Mouse (Mus musculus): ENCODE measurements around the gene Gm43552. TPM values are rescaled to one million over a fixed set of nuclear protein-coding genes. Genes with fewer than 3 reads are reported as not detected.
A peak's percentile ranks its signal among the peaks of the same experiment; 100 is the strongest.
"Not testable (repeated sequence)": the region's sequence is repeated elsewhere in the genome, so short reads cannot be mapped to it uniquely, and the experiment has no call there.

Gene Gm43552
- 1 to 10 TPM; 1.3 to 3.7 TPM for total RNA-seq (2021)
- long read RNA-seq, experiment 1 = 0 reads
- long read RNA-seq, experiment 2 = 0 reads

DNA sequence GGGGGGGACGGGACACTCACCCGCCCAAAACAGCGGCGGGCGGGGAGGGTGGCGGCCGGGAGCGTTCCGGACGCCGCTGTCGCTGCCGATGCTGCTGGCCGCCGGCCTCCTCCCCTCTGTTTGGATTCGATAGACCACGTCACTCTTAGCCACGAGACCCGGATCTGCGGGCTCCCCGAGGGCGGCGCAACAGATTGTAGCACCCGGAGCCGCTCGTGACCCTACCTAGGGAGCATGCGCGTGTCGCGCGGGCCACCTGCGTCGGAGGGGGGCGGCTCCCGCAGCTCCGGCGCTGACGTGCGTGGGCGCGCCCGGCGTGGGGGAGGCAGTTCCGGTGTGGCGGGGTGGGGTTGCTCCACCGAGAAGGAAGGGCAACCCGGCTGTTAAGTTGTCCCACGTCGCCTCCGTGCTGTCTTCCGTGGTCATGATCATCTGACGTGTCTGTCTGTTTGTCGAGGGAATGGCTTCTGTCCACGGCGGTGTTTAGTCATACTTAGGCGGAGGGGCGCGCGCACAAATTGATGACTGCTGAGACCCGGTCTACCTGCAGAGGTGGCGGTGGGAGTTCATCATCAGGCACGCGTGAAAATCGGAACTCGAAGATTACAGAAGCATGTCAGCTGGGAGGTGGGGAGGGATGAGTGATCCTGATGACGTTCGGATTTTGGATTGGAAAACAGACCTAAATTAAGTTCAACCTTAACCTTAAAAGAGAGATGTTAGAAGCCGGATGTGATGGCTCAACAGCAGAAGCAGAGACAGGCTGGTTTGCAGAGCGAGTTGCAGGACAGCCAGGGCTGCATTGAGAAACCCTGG, at the start of gene Gm43552:
Gene Gm43552, minus strand, starts transcription at position 118 of the 816 bp plus-strand sequence.
- DNase-seq = peak; percentile 90

DNA sequence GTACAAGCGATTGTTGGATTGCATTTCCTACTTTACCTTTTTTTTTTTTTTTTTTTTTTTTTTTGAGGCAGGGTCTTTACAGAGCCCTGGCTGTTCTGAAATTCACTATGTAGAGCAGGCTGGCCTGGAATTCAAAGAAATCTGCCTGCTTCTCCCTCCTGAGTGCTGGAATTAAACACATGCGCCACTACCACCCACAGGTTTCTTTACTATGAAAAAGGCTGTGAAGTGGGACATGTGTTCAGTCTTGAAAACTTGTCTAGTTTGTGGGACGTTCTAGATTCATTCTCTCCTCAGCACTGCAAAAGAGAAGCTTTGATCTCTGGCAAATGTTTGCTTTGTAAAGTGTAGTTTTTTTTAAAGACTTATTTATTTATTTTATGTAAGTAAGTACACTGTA, 49.3 kb upstream of the Gm43552 start:
- DNase-seq = no peak

DNA sequence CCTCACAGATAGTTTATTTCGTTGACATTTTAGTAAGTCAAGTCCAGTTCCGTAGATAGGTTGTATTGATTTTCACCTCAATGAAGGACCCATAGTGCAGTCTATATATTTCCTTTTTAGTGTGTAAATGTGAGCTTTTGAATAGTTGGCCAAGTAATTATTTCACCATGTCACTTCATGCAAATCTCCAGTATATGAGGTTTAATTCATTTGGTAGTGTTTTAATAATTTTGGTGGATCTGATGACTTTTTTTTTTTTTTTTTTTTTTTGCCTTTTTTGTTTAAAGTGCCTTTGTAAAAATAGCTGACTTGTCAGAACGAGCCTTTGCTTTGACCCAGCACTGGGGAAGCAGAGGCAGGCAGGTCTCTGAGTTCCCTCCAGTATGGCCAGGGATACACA, 47.2 kb upstream of the Gm43552 start:
- no peak for DNase-seq

DNA sequence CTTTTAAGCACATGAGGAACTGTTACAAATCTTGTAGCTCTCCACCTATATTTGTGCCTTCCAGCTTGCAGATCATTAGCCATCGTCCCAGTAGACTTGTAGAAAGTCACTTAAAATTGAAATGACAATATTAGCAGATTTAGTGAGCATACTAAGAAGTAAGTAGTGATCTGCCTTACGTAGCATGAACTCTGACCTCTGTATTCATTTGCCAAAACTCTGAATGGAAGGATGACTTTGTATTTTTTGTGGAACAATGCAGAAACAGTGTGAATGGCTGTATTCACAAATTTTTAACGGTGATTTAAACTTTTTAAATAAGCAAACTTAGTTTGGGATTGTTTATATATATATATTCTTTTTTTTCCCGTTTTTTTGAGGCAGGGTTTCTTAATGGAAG, 46.2 kb upstream of the Gm43552 start:
- DNase-seq = no peak

DNA sequence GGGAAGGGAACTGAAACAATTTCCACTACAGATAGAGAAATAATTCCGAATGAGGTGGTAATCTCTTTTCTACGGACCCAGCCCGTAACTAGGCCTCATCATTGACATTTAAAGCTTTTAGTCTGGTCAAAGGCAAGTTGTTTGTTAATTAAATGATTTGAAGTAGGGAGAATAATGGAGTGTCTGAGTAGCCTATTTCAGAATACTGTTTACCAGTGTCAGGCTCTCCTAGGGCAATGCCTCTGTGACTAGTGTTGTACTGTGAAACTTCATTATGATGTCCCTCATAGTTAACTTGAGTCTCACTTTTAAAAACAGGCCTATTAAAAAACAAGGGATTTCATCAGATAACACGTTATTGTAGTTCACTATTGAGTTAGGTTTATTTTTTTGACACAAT, 45.5 kb upstream of the Gm43552 start:
- DNase-seq = no peak

DNA sequence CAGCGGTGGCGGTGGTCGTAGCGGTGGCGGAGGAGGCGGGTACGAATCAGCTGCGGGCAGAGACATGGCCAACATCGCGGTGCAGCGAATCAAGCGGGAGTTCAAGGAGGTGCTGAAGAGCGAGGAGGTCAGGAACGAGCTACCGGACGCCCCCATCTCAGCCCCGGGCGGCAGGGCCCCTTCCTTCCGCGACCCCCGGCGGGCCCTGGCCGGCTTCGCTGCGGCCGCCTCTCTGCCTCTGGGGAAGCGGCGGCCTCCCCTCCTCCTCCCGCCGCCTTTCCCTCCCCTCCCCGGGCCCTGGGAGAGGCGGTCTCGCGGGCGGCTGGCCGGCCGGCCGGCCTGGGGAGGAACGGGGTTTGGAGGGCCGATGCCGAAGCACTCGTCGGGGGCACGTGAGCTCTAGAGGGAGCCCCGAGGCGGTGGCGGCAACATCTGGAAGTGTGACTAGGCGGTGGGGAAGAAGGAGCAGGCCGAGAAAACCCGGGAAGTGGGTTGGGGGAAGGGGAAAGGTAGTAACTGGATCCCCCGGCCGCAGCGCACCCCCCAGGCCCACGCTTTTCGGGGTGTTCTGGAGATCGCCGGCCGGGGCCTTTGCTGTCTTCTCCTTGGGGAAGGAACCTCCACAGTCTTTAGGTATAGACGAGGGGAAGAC, 44.9 kb upstream of the Gm43552 start:
- no peak for DNase-seq

DNA sequence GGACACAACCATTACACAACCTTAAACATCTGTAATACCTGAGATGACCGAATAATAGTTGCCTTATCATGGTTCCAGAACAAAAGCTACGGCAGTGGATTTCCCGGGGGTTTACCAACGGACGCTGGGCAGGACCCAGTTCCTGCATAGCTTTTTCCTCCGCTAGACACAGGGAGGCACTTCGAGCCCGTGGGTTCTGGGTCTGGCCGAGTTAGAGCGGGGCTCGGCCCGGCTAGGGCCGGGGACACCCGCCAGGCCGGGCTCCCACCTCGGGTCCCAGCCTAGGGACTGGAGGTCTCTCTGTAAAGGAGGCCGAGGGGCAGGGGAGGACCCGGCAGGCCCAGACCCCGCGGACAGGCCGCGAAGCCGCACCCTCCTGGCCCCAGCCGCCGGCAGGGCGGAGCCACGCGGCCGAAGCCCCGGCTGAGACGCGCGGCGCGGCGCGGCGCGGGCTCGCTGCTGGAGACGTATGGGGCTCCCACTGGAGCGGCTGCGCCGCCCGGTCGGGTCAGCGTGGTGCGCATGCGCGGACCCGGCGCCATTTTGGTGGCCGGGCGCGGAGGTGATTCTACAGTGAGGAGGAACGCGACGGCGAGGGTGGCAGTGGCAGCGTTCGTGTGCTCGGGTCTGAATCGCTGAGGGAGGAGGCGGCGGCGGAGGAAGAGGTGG, 44.3 kb upstream of the Gm43552 start, which contains the start of the genes Smim14 and Ube2k:
Gene Smim14, minus strand, starts transcription at position 434 of the 669 bp plus-strand sequence.
Gene Ube2k, plus strand, starts transcription at position 483 of the 669 bp plus-strand sequence.
- peak; percentile 95 for DNase-seq

DNA sequence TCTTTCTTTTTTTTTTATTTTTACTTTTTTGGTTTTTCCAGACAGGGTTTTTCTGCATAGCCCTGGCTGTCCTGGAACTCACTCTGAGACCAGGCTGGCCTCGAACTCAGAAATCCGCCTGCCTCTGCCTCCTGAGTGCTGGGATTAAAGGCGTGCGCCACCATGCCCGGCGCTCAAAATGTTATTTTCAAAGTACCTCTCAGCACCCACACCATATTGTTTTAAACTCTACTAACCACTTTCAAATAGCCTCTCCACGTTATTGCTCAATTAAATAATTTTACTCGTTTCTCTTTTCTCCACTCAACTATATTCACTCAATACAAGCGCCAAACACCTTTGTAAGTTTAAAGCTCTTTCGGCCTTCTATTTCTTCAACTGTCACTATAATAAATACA, 43.4 kb upstream of the Gm43552 start:
- DNase-seq = not testable (repeated sequence)

DNA sequence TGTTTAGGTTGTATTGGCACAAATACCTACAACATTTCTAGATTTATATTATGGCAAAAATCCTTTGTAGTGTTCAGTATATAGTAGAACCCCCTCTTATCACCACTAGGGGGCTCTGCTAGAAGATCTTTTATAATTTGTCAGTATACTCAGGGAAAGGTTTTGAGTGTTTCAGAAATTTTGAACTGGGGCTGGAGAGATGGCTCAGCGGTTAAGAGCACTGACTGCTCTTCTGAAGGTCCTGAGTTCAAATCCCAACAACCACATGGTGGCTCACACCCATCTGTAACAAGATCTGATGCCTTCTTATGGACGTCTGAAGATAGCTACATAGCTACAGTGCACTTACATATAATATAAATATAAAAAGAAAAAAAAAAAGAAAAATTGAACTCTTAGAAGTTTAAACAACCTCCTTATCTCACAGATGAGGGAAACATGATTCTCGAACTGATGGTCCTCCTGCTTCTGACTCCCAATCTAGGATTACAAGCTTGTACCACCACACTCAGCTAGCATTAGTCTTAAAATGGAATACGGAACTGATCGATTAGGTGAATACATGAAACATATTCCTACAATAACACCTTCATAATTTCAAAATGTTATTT, 42.9 kb upstream of the Gm43552 start:
- no peak for DNase-seq

DNA sequence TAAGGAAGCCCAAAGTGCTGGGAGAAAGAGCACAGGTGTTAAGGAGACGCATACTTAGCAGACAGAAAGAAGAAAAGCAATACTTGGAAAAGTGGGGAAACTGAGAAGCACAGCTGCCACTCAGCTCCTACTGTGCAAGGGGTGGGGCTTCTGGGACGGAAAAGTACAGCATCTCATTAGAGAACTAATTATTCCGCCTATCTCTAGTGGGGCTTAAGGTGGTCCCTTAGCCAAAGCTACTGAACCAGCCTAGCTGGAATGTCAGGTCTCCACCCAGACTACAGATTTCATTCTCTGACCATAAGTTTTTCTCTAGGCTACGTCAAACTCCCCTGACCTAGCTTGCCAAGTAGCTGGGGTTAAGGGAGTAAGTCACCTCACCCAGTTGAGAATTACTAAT, 41.9 kb upstream of the Gm43552 start:
- no peak for DNase-seq

DNA sequence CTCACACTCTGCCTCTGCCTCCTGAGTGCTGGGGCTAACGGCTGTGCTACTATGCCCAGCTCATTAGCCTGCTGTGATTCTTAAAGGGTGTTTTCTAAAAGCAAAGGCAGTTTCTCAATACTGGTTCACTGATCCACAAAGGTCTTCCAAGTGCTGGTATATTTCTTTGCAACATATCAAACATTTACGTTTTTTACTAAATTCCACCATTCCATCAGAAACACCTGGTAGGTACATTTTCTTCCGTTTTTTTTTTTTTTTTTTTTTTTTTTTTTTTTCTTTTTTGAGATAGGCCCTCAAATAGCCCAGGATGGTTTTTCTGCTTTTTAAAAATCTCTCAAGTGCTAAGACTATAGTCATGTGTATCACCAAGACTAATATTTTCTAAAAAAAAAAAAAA, 38.6 kb upstream of the Gm43552 start:
- DNase-seq = no peak

DNA sequence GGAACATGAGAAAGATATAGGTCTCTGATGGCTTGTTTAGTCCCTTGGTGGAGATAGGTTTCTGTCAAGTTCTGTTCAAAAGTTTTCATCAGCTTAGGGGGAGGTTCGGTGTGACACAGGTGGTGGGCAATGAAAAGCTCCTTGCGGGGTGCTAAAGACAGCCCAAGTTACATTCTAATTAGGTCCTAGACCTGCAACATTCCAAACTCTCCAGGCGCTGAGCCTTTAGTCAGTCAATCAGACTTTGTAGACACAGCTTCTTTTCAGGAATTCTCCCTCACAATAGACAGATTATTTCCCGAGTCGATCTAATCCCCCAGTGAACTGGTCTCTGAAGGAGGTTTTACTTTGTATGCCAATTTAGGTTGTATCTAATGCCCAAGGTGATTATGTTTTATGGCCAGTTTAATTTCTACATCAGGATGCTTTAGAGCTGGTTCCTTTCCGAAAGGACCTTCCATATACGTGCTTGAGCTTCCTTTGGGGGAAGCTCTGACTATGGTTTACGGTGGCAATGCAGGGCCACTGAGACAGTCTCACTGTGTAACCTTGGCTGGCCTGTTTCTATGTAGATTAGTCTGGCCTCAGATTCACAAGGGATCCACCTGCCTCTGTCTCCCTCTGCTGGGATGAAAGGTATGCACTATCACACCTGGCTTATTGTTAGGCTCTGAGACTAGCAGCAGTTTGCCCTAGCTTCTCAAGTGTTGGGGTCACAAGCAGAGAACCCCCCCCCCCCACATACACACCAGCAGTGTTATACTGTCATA, 33.2 kb upstream of the Gm43552 start:
- no peak for DNase-seq

DNA sequence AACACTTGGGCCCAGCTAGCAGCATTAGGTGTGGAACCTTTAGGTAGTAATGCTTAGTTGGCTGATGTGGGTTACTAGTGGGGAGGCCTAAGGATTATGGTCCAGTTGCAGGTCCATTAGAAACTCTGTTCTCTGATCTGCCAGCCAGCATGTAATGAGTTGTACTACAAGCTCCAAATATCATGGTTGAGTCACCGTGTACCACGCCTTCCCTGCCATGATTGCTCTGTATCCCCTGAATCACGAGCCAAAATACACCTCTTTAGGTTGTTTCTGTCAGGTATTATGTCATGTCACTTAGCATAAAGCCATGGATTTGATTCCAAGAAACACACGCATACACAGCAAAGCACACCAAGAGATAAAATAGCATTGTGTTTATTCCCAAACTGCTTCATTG, 32.2 kb upstream of the Gm43552 start:
- no peak for DNase-seq

DNA sequence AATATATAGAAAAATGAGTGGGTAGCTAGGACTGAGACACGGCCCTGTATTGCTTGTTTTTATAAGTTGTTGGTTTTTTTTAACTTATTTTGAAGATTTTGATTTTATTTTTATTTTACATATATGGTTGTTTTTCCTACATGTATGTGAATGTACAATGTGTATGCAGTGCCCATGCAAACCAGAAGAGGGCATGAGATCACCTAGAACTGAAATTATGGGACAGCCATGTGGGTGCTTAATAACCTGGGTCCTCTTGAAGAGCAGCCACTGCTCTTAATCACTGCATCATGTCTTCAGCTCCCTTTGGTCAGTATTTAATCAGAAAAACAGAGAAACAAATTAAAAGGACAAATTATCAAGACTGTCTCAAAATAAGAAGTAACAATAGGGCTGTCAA, 29.2 kb upstream of the Gm43552 start:
- no peak for DNase-seq

DNA sequence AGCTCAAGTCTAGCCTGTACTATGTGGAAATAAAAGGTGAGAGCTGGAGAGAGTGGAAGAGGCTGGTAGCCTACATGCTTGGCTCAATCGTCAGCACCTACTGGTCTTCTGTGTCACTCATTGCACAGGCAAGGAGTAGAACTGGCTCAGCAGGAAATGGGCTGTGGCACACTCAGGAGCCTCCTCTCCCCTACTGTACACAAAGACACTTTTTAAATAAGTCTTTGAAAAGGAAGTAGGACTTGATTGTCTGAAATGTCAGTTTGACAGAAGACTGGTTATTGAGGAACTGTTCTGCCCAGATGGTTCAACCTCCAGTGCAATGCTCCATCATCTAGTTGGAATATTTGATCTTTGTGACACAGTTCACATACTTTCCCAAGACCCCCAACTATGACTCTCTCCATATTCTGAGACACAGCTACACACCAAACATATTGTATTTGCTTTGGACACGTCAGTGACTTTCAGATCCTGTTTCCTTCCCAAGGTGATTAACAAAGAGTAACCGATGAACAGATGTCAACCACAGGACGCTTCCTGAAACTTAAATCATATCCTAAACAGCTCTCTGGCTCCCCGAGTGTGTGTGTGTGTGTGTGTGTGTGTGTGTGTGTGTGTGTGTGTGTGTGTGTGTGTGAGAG, 22.1 kb upstream of the Gm43552 start:
- no peak for DNase-seq

DNA sequence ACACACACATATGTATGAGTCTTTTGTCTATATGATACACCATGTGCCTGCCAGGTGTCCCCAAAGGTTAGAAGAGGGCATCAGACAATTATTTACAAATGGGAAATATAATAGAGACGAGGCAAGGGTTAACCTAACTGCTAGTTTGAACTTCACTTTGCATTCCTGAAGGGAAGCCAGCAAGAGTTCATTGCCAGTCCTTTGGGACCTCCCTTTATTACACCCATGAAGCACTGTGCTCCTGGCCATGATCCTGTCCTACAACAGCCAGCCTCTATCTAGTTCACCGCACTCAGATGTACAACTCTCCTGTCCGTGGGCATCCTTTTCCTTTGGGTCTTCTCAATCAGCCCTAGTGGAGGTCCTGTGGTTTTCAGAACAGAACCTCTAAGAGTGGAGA, 20.9 kb upstream of the Gm43552 start:
- no peak for DNase-seq

DNA sequence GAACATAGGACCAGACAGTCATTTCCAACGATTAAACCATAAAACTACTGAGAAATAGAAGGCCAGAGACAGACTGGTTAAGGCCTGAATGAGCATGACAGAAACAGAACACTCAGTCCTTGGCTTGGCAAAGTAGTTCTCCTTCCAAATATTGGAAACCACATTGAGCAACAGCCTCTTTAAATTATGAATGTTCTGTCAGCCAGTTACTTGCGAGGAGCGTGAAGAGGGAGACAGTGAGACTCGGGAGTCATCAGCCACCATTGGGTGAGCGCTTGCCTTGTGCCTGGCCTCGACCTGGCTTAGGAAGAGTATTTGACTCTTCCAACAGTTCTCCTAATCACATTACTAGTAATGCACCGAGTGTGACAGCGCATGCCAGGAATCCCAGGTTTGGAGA, 15.8 kb upstream of the Gm43552 start:
- DNase-seq = no peak

DNA sequence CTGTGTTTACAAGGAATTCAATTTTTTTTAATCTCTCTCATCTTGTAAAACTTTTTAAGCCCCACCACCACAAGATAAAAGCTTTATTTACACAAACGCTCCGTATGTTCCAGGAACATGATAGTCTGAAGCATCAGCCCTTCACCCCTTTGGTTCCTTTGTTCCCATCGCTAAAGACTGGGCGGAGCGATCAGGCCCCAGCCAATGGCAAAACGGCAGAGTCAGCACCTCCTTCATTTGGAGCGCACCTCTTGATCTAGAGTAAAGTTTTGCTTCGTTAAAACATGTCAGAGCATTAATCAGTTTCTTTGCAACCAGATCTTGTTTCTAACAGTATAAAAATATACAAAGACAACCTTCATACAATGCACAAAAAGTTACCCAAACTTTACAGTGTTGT, 13.2 kb upstream of the Gm43552 start:
- no peak for DNase-seq

DNA sequence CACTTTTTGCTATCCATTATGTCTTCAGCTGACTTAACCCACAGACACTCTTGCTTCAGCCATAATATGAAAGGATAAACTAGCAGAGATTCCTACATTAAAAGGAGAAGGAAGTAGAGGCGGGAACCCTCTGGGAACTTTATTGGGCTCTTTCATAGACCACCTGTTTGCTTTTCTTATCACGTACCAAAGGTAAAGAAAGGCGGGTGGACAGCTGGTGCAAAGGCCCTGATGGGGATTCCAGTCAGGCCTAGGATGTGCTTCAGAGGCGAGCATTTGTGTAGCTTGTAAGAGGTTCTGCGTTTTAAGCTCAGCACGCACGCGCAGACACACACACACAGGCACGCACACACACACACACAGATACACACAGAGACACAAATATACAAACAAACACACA, 8.8 kb upstream of the Gm43552 start:
- DNase-seq = no peak

DNA sequence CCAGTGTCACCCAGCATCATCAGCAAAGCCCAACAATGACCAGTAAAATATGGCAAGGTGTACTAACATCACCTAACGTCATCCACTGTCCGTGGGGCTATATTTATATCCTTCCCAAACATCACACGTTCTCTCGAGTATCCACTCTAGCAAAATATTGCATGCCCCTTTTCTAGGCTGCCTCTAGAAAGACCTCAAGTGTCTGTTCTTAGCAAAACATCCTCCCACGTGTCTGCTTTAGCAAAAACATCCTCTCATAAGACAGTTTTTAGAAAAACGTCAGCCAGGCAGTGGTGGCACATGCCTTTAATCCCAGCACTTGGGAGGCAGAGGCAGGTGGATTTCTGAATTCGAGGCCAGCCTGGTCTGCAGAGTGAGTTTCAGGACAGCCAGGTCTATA, 7.6 kb upstream of the Gm43552 start:
- no peak for DNase-seq

Data from gastrocnemius, postnatal 10 days (tissue).